Mouse (Mus musculus): Measurements from ENCODE around the gene Sptbn2.

- TF ChIP-seq GATA1 (IDR thresholded peaks at IDR 0.05; ENCODE audit: borderline replicate concordance, low read length) (no peak), CTCF (IDR thresholded peaks at IDR 0.05; ENCODE audit: low read depth, low read length) (no peak)
These were observed 88.1 kb downstream of the Sptbn2 start for GRCm38 (mm10) chr19:4799083-4799482.

All from G1E (cell line).